Mouse (Mus musculus): ENCODE results near the gene Pofut2. TPM values are rescaled to one million over a fixed set of nuclear protein-coding genes. Genes with fewer than 3 reads are reported as not detected.

Gene Pofut2
- polyA plus RNA-seq, 1 experiment from 2014 or later = 40.7 TPM

DNA sequence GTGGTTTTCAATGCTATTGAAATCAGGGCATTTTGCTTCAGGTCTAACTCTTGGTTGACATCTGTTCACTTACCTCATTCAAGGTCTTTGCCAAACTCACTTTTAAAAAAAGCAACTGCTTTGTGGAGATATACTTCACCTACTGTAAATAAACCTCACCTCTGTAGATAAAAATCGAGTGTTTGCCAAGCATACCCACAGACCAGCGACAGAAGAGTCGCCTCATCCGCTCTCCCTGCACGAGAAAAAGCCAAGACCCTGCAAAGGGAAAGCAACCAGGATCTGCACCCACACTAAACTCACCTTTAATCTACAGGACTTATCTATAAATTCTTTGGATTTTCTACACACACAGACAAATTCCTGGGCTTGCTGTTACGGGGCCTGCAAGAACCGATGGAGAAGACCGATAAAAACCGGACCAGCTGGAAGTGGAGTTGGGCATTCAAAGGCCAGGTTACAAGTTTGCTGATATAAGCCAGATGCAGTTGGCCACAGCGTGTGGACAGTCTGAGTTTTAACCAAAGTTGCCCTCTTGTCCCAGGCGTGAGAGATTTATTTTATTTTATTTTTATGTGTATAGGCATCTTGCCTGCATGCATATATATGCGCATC lies 39.5 kb upstream of the Pofut2 start:
- Histone ChIP-seq H3K4me3 (no peak overlapping the region), H3K9me3 (replicated peaks) (no peaks in the 10 kb centered on the region), H3K9ac (no peak overlapping the region), H3K36me3 (no peaks in the 10 kb centered on the region), H3K27ac (peak overlapping the region; percentile 93), H3K27me3 (replicated peaks) (no peaks in the 10 kb centered on the region), H3K4me1 (peaks cover 98% of the 10 kb centered on the region), H3K4me2 (peak overlapping the region; percentile 71; the same call in 1 of the 2 replicates)
- WGBS (ENCODE audit: insufficient replicate concordance) = 82% methylated on average over 12 of the region's 12 CpGs
- ATAC-seq = no peak

DNA sequence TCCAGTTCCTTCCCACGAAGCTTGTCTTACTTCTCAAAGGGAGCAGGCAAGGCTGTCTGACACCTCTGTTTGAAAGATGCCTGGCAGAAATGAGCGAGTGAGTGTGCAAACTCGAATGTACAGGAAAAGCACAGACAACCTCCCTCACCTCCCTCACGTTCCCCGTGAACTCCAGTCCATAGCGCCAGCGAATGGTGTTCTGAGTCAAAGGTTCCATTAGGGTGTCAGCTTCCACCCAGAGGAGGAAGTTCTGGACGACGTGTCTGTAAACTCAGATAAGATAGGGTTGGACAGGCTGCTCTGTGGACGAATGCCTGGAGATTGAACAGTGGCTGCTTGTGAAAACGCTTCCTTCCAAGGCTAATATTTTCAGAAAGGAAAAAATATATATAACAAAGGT lies 37.9 kb upstream of the Pofut2 start:
- ATAC-seq = peak; percentile 88
- Histone ChIP-seq H3K9ac (peak overlapping the region; percentile 65), H3K36me3 (no peaks in the 10 kb centered on the region), H3K27me3 (replicated peaks) (no peaks in the 10 kb centered on the region), H3K4me1 (peaks cover 98% of the 10 kb centered on the region), H3K4me3 (peak overlapping the region; percentile 46), H3K9me3 (replicated peaks) (no peaks in the 10 kb centered on the region), H3K4me2 (peak overlapping the region; percentile 71), H3K27ac (peak overlapping the region; percentile 93)
- 4% methylated on average over 11 of the region's 11 CpGs for WGBS (ENCODE audit: insufficient replicate concordance)

DNA sequence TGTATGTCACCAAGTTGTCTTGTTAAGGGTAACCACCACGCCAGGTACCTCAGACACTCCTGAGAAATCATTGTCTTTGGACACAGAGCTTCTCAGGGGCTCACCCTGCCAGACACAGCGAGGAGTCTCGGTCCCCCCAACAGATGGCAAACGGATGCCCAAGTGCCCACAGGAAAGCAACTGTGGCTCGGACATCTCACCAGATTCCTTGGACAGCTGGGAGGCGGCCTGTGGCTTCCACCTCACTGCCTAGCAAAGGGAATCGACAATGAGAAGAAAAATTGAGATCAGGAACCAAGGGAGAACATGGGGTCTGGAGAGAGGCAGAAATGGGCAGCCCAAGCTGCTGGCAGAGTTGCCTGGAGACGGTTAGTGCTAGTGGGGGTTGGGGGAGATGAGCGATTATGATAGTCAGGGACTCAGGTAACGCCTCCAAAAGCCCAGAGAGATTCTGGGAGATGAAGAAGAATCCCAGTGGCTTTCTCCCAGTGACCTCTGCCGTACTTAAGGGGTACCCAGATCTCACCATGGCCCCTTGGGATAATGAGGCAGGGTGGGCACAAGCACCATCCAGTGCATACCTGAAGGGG lies 36.0 kb upstream of the Pofut2 start:
- H3K9ac ChIP-seq = peak overlapping the region; percentile 2; the same call in 1 of the 2 replicates
- H3K27me3 ChIP-seq (replicated peaks) = no peaks in the 10 kb centered on the region
- H3K4me1 ChIP-seq = peaks cover 93% of the 10 kb centered on the region
- no peak overlapping the region for H3K4me3 ChIP-seq
- 71% methylated on average over 11 of the region's 11 CpGs for WGBS (ENCODE audit: insufficient replicate concordance)
- no peak for ATAC-seq
- no peaks in the 10 kb centered on the region for H3K9me3 ChIP-seq (replicated peaks)
- no peak overlapping the region for H3K4me2 ChIP-seq
- no peaks in the 10 kb centered on the region for H3K36me3 ChIP-seq
- peak overlapping the region; percentile 84 for H3K27ac ChIP-seq

DNA sequence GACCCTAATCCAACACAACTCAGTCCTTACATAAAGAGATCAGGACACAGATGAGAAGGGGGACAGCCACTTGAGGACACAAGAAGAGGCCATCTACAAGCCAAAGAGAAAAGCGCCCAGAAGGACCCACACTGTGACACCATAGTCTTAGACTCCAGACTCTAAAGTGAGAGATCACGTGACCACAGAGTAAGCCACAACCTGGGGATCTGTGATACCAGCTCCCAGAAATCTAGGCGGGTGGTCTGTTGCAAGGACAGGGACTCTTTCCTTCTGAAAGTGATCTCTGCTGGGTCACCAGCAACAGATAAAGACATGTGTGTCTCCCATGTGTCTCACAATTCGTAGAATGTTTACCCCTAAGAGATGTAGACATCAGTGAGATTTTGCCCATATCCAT lies 34.6 kb upstream of the Pofut2 start:
- no peak overlapping the region for H3K9ac ChIP-seq

DNA sequence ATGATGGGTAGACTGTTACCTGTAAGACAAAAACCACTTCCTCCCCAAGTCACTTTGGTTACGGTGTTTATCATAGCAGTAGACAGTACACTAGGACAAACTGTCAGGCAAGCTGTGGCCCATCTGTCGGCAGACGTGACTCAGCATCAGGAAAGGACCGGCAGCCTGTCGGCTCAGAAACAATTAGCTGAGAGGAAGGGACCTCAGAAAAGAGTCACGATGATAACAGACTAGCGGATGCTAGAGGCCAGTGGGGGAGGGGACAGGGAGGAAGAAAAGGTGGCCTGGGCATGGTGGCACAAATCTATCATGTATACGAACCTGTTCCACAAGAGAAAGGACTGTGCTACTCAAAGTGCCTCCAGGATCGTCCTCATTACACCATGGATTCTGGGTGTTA lies 33.6 kb upstream of the Pofut2 start:
- ATAC-seq = peak; percentile 80
- H3K4me3 ChIP-seq = peak overlapping the region; percentile 20; the same call in 1 of the 2 replicates
- H3K9ac ChIP-seq = peak overlapping the region; percentile 52
- 6% methylated on average over 9 of the region's 9 CpGs for WGBS (ENCODE audit: insufficient replicate concordance)
- H3K27me3 ChIP-seq (replicated peaks) = no peaks in the 10 kb centered on the region
- no peaks in the 10 kb centered on the region for H3K9me3 ChIP-seq (replicated peaks)
- H3K36me3 ChIP-seq = no peaks in the 10 kb centered on the region
- H3K27ac ChIP-seq = peak overlapping the region; percentile 84
- H3K4me2 ChIP-seq = peak overlapping the region; percentile 60
- peaks cover 95% of the 10 kb centered on the region for H3K4me1 ChIP-seq

More for the DNA sequence above, 34.6 kb upstream of the Pofut2 start:
- H3K4me2 ChIP-seq = no peak overlapping the region
- no peak for ATAC-seq
- no peaks in the 10 kb centered on the region for H3K27me3 ChIP-seq (replicated peaks)
- WGBS (ENCODE audit: insufficient replicate concordance) = 29% methylated on average over 4 of the region's 4 CpGs
- H3K4me1 ChIP-seq = peaks cover 95% of the 10 kb centered on the region
- H3K27ac ChIP-seq = peak overlapping the region; percentile 84
- no peaks in the 10 kb centered on the region for H3K36me3 ChIP-seq
- no peak overlapping the region for H3K4me3 ChIP-seq
- H3K9me3 ChIP-seq (replicated peaks) = no peaks in the 10 kb centered on the region

DNA sequence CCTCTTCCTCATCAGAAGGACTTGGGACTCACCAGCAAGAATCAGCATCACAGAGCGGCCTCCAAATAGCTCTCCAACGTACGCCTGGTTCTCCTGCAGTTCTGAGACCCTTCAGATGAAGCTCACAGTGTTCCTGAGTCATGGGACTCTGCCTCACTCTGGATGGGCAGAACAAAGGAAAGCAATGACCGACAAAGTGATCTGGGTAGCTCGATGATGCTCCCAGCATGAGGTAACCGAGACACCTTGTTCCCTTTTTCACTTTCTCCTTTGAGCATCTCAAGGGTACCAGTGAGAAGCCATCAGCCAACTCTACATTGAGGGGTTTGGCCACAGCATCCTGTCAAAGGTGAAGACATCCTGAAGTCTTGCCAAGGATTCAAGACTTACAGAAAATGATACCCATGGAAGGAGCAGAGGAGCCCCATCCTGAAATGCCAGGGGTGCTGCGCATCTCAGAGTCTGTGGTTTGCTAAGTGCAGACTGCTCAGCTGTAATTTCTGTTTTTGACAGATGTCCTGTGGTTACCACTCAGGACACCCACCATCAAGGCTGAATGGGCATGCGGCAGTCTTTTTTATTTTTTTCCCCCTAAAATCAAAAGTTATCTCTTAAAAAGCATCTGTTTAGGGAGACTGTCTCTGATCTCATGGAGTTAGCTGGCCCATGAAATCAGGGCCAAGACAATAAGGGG lies 32.9 kb upstream of the Pofut2 start:
- no peaks in the 10 kb centered on the region for H3K9me3 ChIP-seq (replicated peaks)
- no peaks in the 10 kb centered on the region for H3K36me3 ChIP-seq
- no peaks in the 10 kb centered on the region for H3K27me3 ChIP-seq (replicated peaks)
- 65% methylated on average over 8 of the region's 8 CpGs for WGBS (ENCODE audit: insufficient replicate concordance)
- H3K9ac ChIP-seq = peak overlapping the region; percentile 52
- ATAC-seq = no peak
- H3K4me3 ChIP-seq = peak overlapping the region; percentile 20; the same call in 1 of the 2 replicates
- H3K4me1 ChIP-seq = peaks cover 95% of the 10 kb centered on the region
- H3K27ac ChIP-seq = peak overlapping the region; percentile 84
- H3K4me2 ChIP-seq = peak overlapping the region; percentile 60

DNA sequence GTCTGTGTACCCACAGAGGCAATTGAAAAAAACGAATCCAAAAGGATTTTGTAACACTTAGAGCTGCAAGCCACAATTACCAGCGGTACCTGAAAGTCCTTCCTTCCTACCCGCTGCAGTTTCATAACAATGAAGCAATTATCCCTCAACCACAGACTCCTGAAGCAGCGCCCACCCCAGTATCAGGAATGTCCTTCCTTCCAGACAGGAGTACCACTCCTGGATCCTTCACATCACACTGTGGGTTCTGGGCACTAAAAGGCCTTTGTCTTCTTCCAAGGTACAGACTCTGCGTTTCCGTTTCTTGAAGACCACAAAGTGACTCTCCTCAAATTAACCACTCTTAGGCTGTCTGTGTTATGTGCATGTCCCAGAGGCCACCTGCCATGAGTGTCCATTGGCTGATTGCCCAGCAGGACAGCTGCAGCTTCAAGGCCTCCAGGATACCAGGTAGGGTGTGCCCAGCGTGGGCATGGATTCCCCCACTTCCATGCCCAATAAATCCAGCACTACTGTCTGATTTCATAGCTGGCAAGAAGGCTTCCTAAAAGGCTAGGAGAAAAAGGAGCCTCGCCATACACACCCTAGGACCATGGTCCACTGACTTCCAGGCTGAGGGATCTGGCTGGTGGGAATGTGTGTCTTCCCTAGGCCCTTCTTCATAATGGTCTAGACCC lies 32.2 kb upstream of the Pofut2 start:
- Histone ChIP-seq H3K36me3 (no peaks in the 10 kb centered on the region), H3K27me3 (replicated peaks) (no peaks in the 10 kb centered on the region), H3K4me1 (peaks cover 95% of the 10 kb centered on the region), H3K9me3 (replicated peaks) (no peaks in the 10 kb centered on the region), H3K4me3 (no peak overlapping the region), H3K9ac (no peak overlapping the region), H3K27ac (peak overlapping the region; percentile 84), H3K4me2 (peak overlapping the region; percentile 60; the same call in 1 of the 2 replicates)
- 59% methylated on average over 8 of the region's 8 CpGs for WGBS (ENCODE audit: insufficient replicate concordance)
- no peak for ATAC-seq

DNA sequence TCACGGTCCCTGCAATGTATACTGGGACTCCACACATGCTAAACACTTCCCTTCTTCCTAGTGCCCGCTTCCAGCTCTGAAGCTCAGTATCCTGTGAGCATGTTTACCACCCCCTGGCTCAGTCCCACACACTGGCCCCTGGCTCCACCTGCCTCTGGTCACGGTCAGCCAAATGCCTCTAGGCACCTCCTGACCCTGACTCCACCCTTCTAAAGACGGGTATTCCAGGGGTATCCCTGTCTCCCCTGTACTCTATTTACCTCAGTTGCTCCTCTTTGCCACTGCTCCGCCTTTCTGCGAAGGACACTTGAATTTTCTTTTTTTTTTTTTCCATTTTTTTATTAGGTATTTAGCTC lies 31.7 kb upstream of the Pofut2 start:
- Histone ChIP-seq H3K4me2 (peak overlapping the region; percentile 17; the same call in 1 of the 2 replicates), H3K9ac (no peak overlapping the region), H3K4me1 (peaks cover 95% of the 10 kb centered on the region), H3K27me3 (replicated peaks) (no peaks in the 10 kb centered on the region), H3K27ac (peak overlapping the region; percentile 84), H3K36me3 (no peaks in the 10 kb centered on the region), H3K4me3 (no peak overlapping the region), H3K9me3 (replicated peaks) (no peaks in the 10 kb centered on the region)
- no peak for ATAC-seq
- 81% methylated on average over 6 of the region's 6 CpGs for WGBS (ENCODE audit: insufficient replicate concordance)

DNA sequence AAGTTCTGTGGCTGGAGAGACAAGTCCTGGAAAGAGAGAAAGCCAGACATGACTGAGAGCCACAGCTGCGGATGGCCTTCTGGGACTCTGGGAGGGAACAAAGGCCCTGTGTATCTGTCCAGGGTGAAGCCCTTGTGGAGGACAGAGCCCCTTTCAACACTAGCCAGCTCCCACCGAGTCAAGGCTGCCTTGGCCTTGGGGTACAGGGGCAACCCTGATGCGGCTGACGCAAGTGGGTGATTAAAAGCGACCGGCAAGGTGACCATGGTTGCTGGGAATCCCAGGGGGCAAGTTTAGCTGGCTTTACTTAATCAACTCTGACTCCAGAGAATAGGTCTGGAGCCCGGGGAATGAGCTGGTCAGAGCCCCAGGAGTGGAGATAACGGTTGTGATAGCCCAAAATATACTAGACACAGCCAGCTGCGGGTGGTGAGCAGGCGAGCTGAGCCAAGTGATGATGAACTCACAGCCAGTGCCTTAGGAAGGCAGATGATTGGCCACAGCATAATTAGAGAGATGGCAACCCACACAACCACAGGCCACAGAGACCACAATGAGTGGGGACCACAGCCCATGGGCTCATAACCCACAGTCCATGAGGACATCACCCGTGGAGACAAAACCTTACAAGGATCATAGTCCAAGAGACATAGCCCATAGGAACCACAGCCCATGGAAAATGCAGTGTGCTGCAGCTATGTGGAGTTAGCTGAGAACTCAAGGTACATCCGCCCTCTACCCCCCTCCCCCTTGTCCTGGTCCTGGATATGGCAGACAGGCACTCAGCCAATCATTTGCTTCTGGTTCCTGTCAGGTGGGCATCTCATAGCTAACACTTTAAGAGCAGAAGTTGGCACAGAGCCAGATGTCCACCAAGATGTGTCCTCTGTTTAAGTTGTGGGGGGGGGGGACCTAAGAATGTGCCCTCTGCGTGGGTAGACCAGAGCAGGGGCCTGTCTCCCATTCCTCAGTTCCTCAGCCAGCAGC lies 29.1 kb upstream of the Pofut2 start:
- H3K4me1 ChIP-seq = peaks cover 95% of the 10 kb centered on the region
- no peaks in the 10 kb centered on the region for H3K27me3 ChIP-seq (replicated peaks)
- H3K27ac ChIP-seq = peak overlapping the region; percentile 95
- peak overlapping the region; percentile 23 for H3K4me2 ChIP-seq
- H3K36me3 ChIP-seq = no peaks in the 10 kb centered on the region
- WGBS (ENCODE audit: insufficient replicate concordance) = 53% methylated on average over 13 of the region's 13 CpGs
- H3K9ac ChIP-seq = peak overlapping the region; percentile 57
- no peak for ATAC-seq
- H3K9me3 ChIP-seq (replicated peaks) = no peaks in the 10 kb centered on the region
- H3K4me3 ChIP-seq = no peak overlapping the region

DNA sequence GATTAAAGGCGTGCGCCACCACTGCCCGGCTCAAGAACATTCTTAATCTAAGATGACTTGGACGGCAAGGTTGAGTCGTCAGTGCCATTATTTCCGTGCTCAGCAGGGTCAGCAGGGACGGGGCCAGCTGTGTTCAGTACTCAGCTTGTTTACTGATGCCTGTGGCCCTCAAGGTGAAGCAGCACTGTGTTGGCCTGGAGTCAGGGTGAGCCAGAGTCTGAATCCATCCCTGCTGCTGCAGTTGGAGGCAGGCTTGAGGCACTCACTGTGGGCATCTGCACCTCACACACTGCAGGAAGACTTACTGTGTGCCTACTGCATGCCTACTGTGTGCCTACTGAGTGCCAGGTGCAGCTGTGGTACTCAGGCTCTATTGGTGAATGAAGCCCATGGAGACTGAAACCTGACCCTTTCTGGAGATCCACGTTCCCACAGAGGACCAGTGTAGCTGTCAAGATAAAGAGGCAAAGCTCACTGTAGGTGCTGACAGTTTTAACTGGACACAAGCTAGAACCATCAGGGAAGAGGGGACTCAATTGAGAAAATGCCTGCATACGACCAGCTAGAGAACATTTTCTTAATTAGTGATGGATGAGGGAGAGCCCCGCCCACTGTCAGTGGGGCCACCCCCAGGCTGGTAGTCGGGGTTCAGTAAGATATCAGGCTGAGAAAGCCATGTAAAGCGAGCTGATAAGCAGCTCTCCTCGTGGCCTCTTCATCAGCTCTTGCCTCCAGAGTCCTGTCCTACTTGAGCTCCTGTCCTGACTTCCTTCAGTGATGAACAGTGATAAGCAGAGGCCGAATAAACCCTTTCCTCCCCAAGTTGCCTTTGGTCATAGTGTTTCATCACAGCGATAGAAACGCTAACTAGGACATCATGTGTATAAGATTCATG lies 26.9 kb upstream of the Pofut2 start:
- H3K4me3 ChIP-seq = peak overlapping the region; percentile 39
- no peaks in the 10 kb centered on the region for H3K9me3 ChIP-seq (replicated peaks)
- WGBS (ENCODE audit: insufficient replicate concordance) = 29% methylated on average over 16 of the region's 16 CpGs
- H3K4me1 ChIP-seq = peaks cover 78% of the 10 kb centered on the region
- H3K27ac ChIP-seq = peak overlapping the region; percentile 95
- H3K27me3 ChIP-seq (replicated peaks) = no peaks in the 10 kb centered on the region
- peak overlapping the region; percentile 71 for H3K9ac ChIP-seq
- peak; percentile 95 for ATAC-seq
- no peaks in the 10 kb centered on the region for H3K36me3 ChIP-seq
- peak overlapping the region; percentile 71 for H3K4me2 ChIP-seq
